ENCODE assay signal across 8 mouse cellular contexts in the genomic region with DNA sequence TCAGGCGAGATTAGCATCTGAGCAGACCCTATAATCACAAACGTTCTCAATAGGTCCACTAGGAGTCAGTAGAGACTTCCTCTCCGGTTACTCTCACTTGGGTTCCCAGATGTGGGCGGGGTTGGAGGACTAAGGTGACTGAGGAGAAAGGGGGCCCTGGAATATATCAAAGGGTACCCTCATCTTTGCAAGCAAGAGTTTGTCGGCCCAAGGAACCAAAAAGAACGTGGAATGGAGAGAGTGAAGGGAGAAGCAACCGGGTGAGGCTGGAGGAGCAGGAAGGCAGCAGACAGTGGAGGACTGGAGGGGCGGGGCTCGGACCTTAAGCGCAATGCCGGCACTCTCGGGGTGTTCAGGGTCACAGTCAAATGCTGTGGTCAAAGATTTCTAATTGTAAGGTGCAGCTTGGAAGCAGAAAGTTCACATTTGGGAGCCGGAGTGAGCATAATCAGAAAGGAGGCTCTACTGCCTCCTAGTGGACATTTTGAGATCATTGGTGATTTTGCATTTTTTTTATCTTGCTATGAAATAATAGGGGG.
DNase-seq lines count a peak whose midpoint lies in the region; ATAC-seq and TF ChIP-seq lines count a peak whose summit lies in the region.

No protein-coding gene starts in this region.

- TF ChIP-seq POLR2A in olfactory bulb, adult 2 months (IDR thresholded peaks at IDR 0.05; ENCODE audit: insufficient read depth, low read depth, low read length): no peak
- no peak for TF ChIP-seq POLR2A in thymus, adult 2 months (IDR thresholded peaks at IDR 0.05; ENCODE audit: control insufficient read depth, extremely low read depth, insufficient read depth, low read length, poor library complexity)

- H3K9ac ChIP-seq in forebrain, embryonic 15.5 days (replicated peaks): peak overlapping the region; percentile 35
- H3K9ac ChIP-seq in lung, embryonic 15.5 days: peak overlapping the region; percentile 38

- peak; percentile 61 for DNase-seq in G1E (ENCODE audit: low spot score)
- DNase-seq in cerebellum, adult 11 months: peak; percentile 31
- DNase-seq in layer of hippocampus, adult 8-10 months (ENCODE audit: low spot score in 2 of 2): peak; percentile 33 to 41
- DNase-seq in thymus, adult 2 months: peak; percentile 66

- WGBS in forebrain, embryonic 15.5 days: 1% methylated on average over 12 of the region's 13 CpGs
- under 1% methylated on average over 13 of the region's 13 CpGs for WGBS in lung, embryonic 15.5 days
- WGBS in olfactory bulb, adult 2 months: under 1% methylated on average over 13 of the region's 13 CpGs
- WGBS in thymus, adult 2 months: under 1% methylated on average over 13 of the region's 13 CpGs

- peaks cover 6% of the 10 kb centered on the region for H3K4me1 ChIP-seq in G1E (ENCODE audit: insufficient read depth, low read depth, low read length)
- H3K4me1 ChIP-seq in forebrain, embryonic 15.5 days: no peaks in the 10 kb centered on the region
- H3K4me1 ChIP-seq in lung, embryonic 15.5 days: peaks cover 6% of the 10 kb centered on the region; the same call in 1 of the 2 replicates
- H3K4me1 ChIP-seq in olfactory bulb, adult 2 months (ENCODE audit: control insufficient read depth, insufficient read depth, low read length): peaks cover 6% of the 10 kb centered on the region
- peaks cover 3% of the 10 kb centered on the region; the same call in 1 of the 2 replicates for H3K4me1 ChIP-seq in thymus, adult 2 months (replicated peaks; ENCODE audit: control insufficient read depth, insufficient read depth, low read length)

- no peaks in the 10 kb centered on the region for H3K9me3 ChIP-seq in G1E (replicated peaks)
- H3K9me3 ChIP-seq in forebrain, embryonic 15.5 days: no peaks in the 10 kb centered on the region
- H3K9me3 ChIP-seq in lung, embryonic 15.5 days: no peaks in the 10 kb centered on the region

- peak overlapping the region; percentile 58 for H3K4me2 ChIP-seq in forebrain, embryonic 15.5 days (replicated peaks)
- H3K4me2 ChIP-seq in lung, embryonic 15.5 days: peak overlapping the region; percentile 95

- peak; percentile 38 for TF ChIP-seq CTCF in G1E (IDR thresholded peaks at IDR 0.05; ENCODE audit: low read depth, low read length)
- peak; percentile 79; the same call in 1 of the 2 replicates for TF ChIP-seq CTCF in olfactory bulb, adult 2 months (IDR thresholded peaks at IDR 0.05; ENCODE audit: insufficient read depth, low read depth, low read length)
- TF ChIP-seq CTCF in thymus, adult 2 months (IDR thresholded peaks at IDR 0.05; ENCODE audit: borderline replicate concordance, control insufficient read depth, extremely low read depth, insufficient read depth, low read length, poor library complexity): peak; percentile 77

- H3K36me3 ChIP-seq in G1E (replicated peaks): no peaks in the 10 kb centered on the region
- H3K36me3 ChIP-seq in forebrain, embryonic 15.5 days: no peaks in the 10 kb centered on the region
- H3K36me3 ChIP-seq in lung, embryonic 15.5 days: no peaks in the 10 kb centered on the region
- H3K36me3 ChIP-seq in thymus, adult 2 months (ENCODE audit: control insufficient read depth, insufficient read depth, low read length): no peaks in the 10 kb centered on the region

- peak; percentile 54 for ATAC-seq in G1E (ENCODE audit: extremely low read depth, insufficient number of reproducible peaks, low FRiP score, poor library complexity, severe bottlenecking)
- peak; percentile 88 for ATAC-seq in forebrain, embryonic 15.5 days (replicated peaks)
- peak; percentile 83 to 84 for ATAC-seq in hematopoietic stem cell, adult 5-6 weeks (replicated peaks in 1 of 2; ENCODE audit: insufficient read depth in 1 of 2, low FRiP score in 2 of 2, low TSS enrichment in 1 of 2, low read depth in 1 of 2, poor library complexity in 2 of 2, severe bottlenecking in 2 of 2)
- ATAC-seq in lung, embryonic 15.5 days (ENCODE audit: borderline replicate concordance, extremely low read depth, low FRiP score, low TSS enrichment): peak; percentile 75

- 0 out of 2 replicates have a peak overlapping the region, but pooled peaks have one; percentile 20 for H3K27ac ChIP-seq in forebrain, embryonic 15.5 days (replicated peaks)
- peak overlapping the region; percentile 62 for H3K27ac ChIP-seq in lung, embryonic 15.5 days
- no peak overlapping the region; the same call in 1 of the 2 replicates for H3K27ac ChIP-seq in olfactory bulb, adult 2 months (ENCODE audit: insufficient read depth, low read depth, low read length)
- no peak overlapping the region for H3K27ac ChIP-seq in thymus, adult 2 months (ENCODE audit: control insufficient read depth, insufficient read depth, low read length)

- peak overlapping the region; percentile 66; the same call in 1 of the 2 replicates for H3K4me3 ChIP-seq in G1E (ENCODE audit: low read depth, low read length)
- H3K4me3 ChIP-seq in forebrain, embryonic 15.5 days: peak overlapping the region; percentile 45
- H3K4me3 ChIP-seq in lung, embryonic 15.5 days: peak overlapping the region; percentile 54
- H3K4me3 ChIP-seq in olfactory bulb, adult 2 months (ENCODE audit: insufficient read depth, low read depth, low read length): peak overlapping the region; percentile 53
- H3K4me3 ChIP-seq in thymus, adult 2 months (ENCODE audit: control insufficient read depth, insufficient read depth, low read length): peak overlapping the region; percentile 46

- H3K27me3 ChIP-seq in G1E (ENCODE audit: insufficient read depth, low read length): peaks cover 7% of the 10 kb centered on the region; the same call in 1 of the 2 replicates
- H3K27me3 ChIP-seq in forebrain, embryonic 15.5 days: no peaks in the 10 kb centered on the region
- no peaks in the 10 kb centered on the region for H3K27me3 ChIP-seq in lung, embryonic 15.5 days
- H3K27me3 ChIP-seq in thymus, adult 2 months (ENCODE audit: control insufficient read depth, insufficient read depth, low read length): no peaks in the 10 kb centered on the region

Comparison
In these comparisons a context has a peak if more than half of its experiments do, and no peak if none do; other contexts are left out.
1. H3K27ac ChIP-seq: peak in forebrain, embryonic 15.5 days (single experiment) and lung, embryonic 15.5 days (single experiment); none in olfactory bulb, adult 2 months (single experiment) and thymus, adult 2 months (single experiment).
2. Peak in every context shown above with its lines, with median percentiles within 50 percentile points of each other: ATAC-seq, DNase-seq, H3K4me3 ChIP-seq and CTCF ChIP-seq.